Mouse (Mus musculus): ENCODE data around the gene Aco2. TPM values are rescaled to one million over a fixed set of nuclear protein-coding genes. Genes with fewer than 3 reads are reported as not detected.
"Not testable (repeated sequence)": the region's sequence is repeated elsewhere in the genome, so short reads cannot be mapped to it uniquely, and the experiment has no call there.

Aco2 gene
- polyA plus RNA-seq, 1 experiment from 2014 or later, result 156 TPM

- H3K27ac ChIP-seq, result no peak overlapping the region
- ATAC-seq (ENCODE audit: low FRiP score, low read depth), result no peak
- no peaks in the 10 kb centered on the region for H3K4me1 ChIP-seq
- no peaks in the 10 kb centered on the region for H3K9me3 ChIP-seq
- no peak overlapping the region for H3K4me3 ChIP-seq
- no peaks in the 10 kb centered on the region for H3K27me3 ChIP-seq
- 95% methylated on average over 7 of the region's 7 CpGs for WGBS
- H3K4me2 ChIP-seq (replicated peaks), result no peak overlapping the region
- H3K36me3 ChIP-seq, result peaks cover 63% of the 10 kb centered on the region
- H3K9ac ChIP-seq, result no peak overlapping the region
Measured at GRCm38 (mm10) chr15:81889175-81889574, 17.1 kb downstream of the Aco2 start.

GRCm38 (mm10) chr15:81891140-81891802 is 19.2 kb downstream of the Aco2 start:
- no peaks in the 10 kb centered on the region for H3K27me3 ChIP-seq
- no peak overlapping the region for H3K9ac ChIP-seq
- no peak overlapping the region for H3K4me2 ChIP-seq (replicated peaks)
- no peak overlapping the region for H3K4me3 ChIP-seq
- no peak overlapping the region for H3K27ac ChIP-seq
- peaks cover 75% of the 10 kb centered on the region for H3K36me3 ChIP-seq
- no peaks in the 10 kb centered on the region for H3K9me3 ChIP-seq
- ATAC-seq (ENCODE audit: low FRiP score, low read depth), result no peak
- 91% methylated on average over 7 of the region's 7 CpGs for WGBS
- H3K4me1 ChIP-seq, result no peaks in the 10 kb centered on the region

GRCm38 (mm10) chr15:81891822-81892580 is 19.9 kb downstream of the Aco2 start:
- H3K4me3 ChIP-seq, result no peak overlapping the region
- H3K9me3 ChIP-seq, result no peaks in the 10 kb centered on the region
- no peak overlapping the region for H3K9ac ChIP-seq
- no peak overlapping the region for H3K4me2 ChIP-seq (replicated peaks)
- ATAC-seq (ENCODE audit: low FRiP score, low read depth), result no peak
- H3K4me1 ChIP-seq, result no peaks in the 10 kb centered on the region
- 94% methylated on average over 8 of the region's 8 CpGs for WGBS
- no peak overlapping the region for H3K27ac ChIP-seq
- H3K27me3 ChIP-seq, result no peaks in the 10 kb centered on the region
- H3K36me3 ChIP-seq, result peaks cover 83% of the 10 kb centered on the region

GRCm38 (mm10) chr15:81894002-81894401 is 21.9 kb downstream of the Aco2 start:
- Histone ChIP-seq H3K27ac (no peak overlapping the region), H3K27me3 (no peaks in the 10 kb centered on the region), H3K36me3 (peaks cover 94% of the 10 kb centered on the region), H3K4me1 (no peaks in the 10 kb centered on the region), H3K9ac (no peak overlapping the region), H3K4me2 (replicated peaks) (no peak overlapping the region), H3K9me3 (no peaks in the 10 kb centered on the region), H3K4me3 (no peak overlapping the region)
- no peak for ATAC-seq (ENCODE audit: low FRiP score, low read depth)
- 81% methylated on average over 1 of the region's 1 CpGs for WGBS

GRCm38 (mm10) chr15:81896407-81896806 is 24.3 kb downstream of the Aco2 start:
- no peak for ATAC-seq (ENCODE audit: low FRiP score, low read depth)
- H3K4me2 ChIP-seq (replicated peaks), result no peak overlapping the region
- no peaks in the 10 kb centered on the region for H3K9me3 ChIP-seq
- 93% methylated on average over 2 of the region's 2 CpGs for WGBS
- no peaks in the 10 kb centered on the region for H3K27me3 ChIP-seq
- no peak overlapping the region for H3K9ac ChIP-seq
- no peak overlapping the region for H3K4me3 ChIP-seq
- no peak overlapping the region for H3K27ac ChIP-seq
- H3K4me1 ChIP-seq, result no peaks in the 10 kb centered on the region
- H3K36me3 ChIP-seq, result peaks cover 91% of the 10 kb centered on the region

GRCm38 (mm10) chr15:81897607-81898285 is 25.6 kb downstream of the Aco2 start:
- no peaks in the 10 kb centered on the region for H3K4me1 ChIP-seq
- peaks cover 91% of the 10 kb centered on the region for H3K36me3 ChIP-seq
- no peak overlapping the region for H3K9ac ChIP-seq
- no peak for ATAC-seq (ENCODE audit: low FRiP score, low read depth)
- H3K4me3 ChIP-seq, result no peak overlapping the region
- H3K27ac ChIP-seq, result no peak overlapping the region
- no peaks in the 10 kb centered on the region for H3K9me3 ChIP-seq
- 95% methylated on average over 5 of the region's 5 CpGs for WGBS
- no peak overlapping the region for H3K4me2 ChIP-seq (replicated peaks)
- no peaks in the 10 kb centered on the region for H3K27me3 ChIP-seq

- Histone ChIP-seq H3K4me1 (no peaks in the 10 kb centered on the region), H3K4me2 (replicated peaks) (no peak overlapping the region), H3K9ac (no peak overlapping the region), H3K27me3 (no peaks in the 10 kb centered on the region), H3K9me3 (no peaks in the 10 kb centered on the region), H3K4me3 (no peak overlapping the region), H3K36me3 (peaks cover 93% of the 10 kb centered on the region), H3K27ac (no peak overlapping the region)
- ATAC-seq (ENCODE audit: low FRiP score, low read depth), result no peak
- WGBS, result 86% methylated on average over 2 of the region's 2 CpGs
Measured at GRCm38 (mm10) chr15:81898751-81899150, 26.6 kb downstream of the Aco2 start.

GRCm38 (mm10) chr15:81904939-81905338 is 32.8 kb downstream of the Aco2 start:
- 42% methylated on average over 2 of the region's 2 CpGs for WGBS

GRCm38 (mm10) chr15:81907953-81908352 is 35.8 kb downstream of the Aco2 start:
- H3K27ac ChIP-seq, result no peak overlapping the region
- H3K9ac ChIP-seq, result no peak overlapping the region
- peaks cover 96% of the 10 kb centered on the region for H3K36me3 ChIP-seq
- no peak overlapping the region for H3K4me2 ChIP-seq (replicated peaks)
- H3K27me3 ChIP-seq, result no peaks in the 10 kb centered on the region
- no peak overlapping the region for H3K4me3 ChIP-seq
- ATAC-seq (ENCODE audit: low FRiP score, low read depth), result no peak
- 94% methylated on average over 8 of the region's 8 CpGs for WGBS
- H3K9me3 ChIP-seq, result no peaks in the 10 kb centered on the region
- H3K4me1 ChIP-seq, result no peaks in the 10 kb centered on the region

More at GRCm38 (mm10) chr15:81904939-81905338, 32.8 kb downstream of the Aco2 start:
- Histone ChIP-seq H3K9ac (no peak overlapping the region), H3K36me3 (peaks cover 98% of the 10 kb centered on the region), H3K9me3 (no peaks in the 10 kb centered on the region), H3K4me2 (replicated peaks) (no peak overlapping the region), H3K27me3 (no peaks in the 10 kb centered on the region), H3K4me3 (no peak overlapping the region), H3K4me1 (no peaks in the 10 kb centered on the region), H3K27ac (no peak overlapping the region)
- ATAC-seq (ENCODE audit: low FRiP score, low read depth), result no peak

GRCm38 (mm10) chr15:81908767-81909166 is 36.7 kb downstream of the Aco2 start:
- H3K4me1 ChIP-seq; ATAC-seq (ENCODE audit: low FRiP score, low read depth): not testable (repeated sequence)

GRCm38 (mm10) chr15:81912498-81912897 is 40.4 kb downstream of the Aco2 start:
- WGBS, result 71% methylated on average over 2 of the region's 2 CpGs
- Histone ChIP-seq H3K27me3 (no peaks in the 10 kb centered on the region), H3K4me3 (no peak overlapping the region), H3K27ac (no peak overlapping the region), H3K9me3 (no peaks in the 10 kb centered on the region), H3K36me3 (peaks cover 97% of the 10 kb centered on the region), H3K9ac (no peak overlapping the region), H3K4me1 (no peaks in the 10 kb centered on the region), H3K4me2 (replicated peaks) (no peak overlapping the region)
- no peak for ATAC-seq (ENCODE audit: low FRiP score, low read depth)

More at GRCm38 (mm10) chr15:81908767-81909166, 36.7 kb downstream of the Aco2 start:
- 92% methylated on average over 4 of the region's 4 CpGs for WGBS
- H3K9me3 ChIP-seq; H3K4me2 ChIP-seq (replicated peaks); H3K9ac ChIP-seq; H3K27me3 ChIP-seq; H3K27ac ChIP-seq; H3K4me3 ChIP-seq: not testable (repeated sequence)
- H3K36me3 ChIP-seq, result peaks cover 96% of the 10 kb centered on the region

GRCm38 (mm10) chr15:81914668-81915067 is 42.6 kb downstream of the Aco2 start:
- no peak overlapping the region for H3K4me3 ChIP-seq
- H3K9me3 ChIP-seq, result no peaks in the 10 kb centered on the region
- peaks cover 90% of the 10 kb centered on the region for H3K36me3 ChIP-seq
- no peaks in the 10 kb centered on the region for H3K27me3 ChIP-seq
- ATAC-seq (ENCODE audit: low FRiP score, low read depth), result no peak
- no peak overlapping the region for H3K4me2 ChIP-seq (replicated peaks)
- WGBS, result 81% methylated on average over 5 of the region's 5 CpGs
- no peak overlapping the region for H3K27ac ChIP-seq
- H3K4me1 ChIP-seq, result no peaks in the 10 kb centered on the region
- no peak overlapping the region for H3K9ac ChIP-seq

All from limb, embryonic 13.5 days (tissue).